Mouse (Mus musculus): Measurements from ENCODE around the gene Sprr2a3. TPM values are rescaled to one million over a fixed set of nuclear protein-coding genes. Genes with fewer than 3 reads are reported as not detected.
"Not testable (repeated sequence)": the region's sequence is repeated elsewhere in the genome, so short reads cannot be mapped to it uniquely, and the experiment has no call there.

Sprr2a3 gene
- polyA plus RNA-seq, 1 experiment from 2014 or later, result not detected

GRCm38 (mm10) chr3:92274018-92274417 is 11.2 kb upstream of the Sprr2a3 start:
- H3K36me3 ChIP-seq (replicated peaks); H3K4me2 ChIP-seq; H3K27ac ChIP-seq; H3K9me3 ChIP-seq; H3K4me3 ChIP-seq (replicated peaks); H3K4me1 ChIP-seq; ATAC-seq (ENCODE audit: low FRiP score); H3K27me3 ChIP-seq; H3K9ac ChIP-seq: not testable (repeated sequence)
- WGBS, result no CpG with 5 or more reads among the region's 1 CpGs

DNA sequence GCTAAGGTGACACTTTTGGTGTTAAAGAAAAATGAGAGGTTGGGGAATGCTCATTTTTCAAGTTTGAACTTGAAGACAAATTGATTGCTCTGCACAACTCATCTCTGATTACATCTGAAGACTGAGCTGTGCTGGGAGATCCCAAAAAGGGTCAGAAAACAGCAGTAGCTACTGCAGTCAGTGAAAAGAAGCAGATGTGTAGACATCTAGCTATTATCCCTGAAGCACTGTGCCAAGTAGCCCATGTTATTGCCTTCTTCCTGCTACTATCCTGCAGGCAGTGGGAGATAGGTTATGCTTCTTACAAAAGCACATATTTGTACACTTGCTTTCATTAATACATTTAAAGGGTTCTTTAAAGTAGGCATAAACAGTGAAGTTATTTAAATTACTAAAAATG is 5.6 kb upstream of the Sprr2a3 start:
- H3K9me3 ChIP-seq; H3K4me3 ChIP-seq (replicated peaks); H3K9ac ChIP-seq; ATAC-seq (ENCODE audit: low FRiP score); H3K4me1 ChIP-seq; H3K27me3 ChIP-seq; H3K4me2 ChIP-seq; H3K27ac ChIP-seq; H3K36me3 ChIP-seq (replicated peaks): not testable (repeated sequence)

DNA sequence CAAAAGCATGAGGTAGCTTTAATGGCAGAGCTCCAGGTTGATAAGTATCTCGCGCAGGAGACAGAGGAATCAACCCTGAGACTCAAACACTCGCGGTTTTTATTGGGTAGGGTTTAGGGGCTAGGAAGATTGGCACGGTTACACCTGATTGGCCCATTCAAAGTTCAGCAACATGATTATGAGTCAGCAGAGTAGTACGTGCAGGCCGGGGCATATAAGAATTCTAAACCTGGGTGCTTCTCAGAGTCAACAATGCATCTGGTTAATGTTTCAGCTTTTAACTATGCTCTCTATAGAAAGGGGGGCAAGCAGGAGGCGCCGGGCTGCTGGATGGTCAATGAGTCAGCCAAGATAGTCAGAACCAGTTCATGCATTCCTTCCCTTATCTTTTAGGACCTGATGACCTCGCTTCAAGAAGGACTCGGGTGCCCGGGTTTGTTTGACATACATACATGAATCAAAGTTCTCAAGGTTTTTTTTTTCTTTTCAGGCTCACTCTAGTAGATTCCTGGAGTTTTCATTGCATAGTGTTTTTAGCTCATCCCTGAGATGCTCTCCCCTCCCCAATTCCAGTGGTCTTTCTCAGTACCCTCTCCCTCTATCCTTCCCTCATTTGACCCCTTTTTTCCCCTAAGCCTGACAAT is 4.1 kb upstream of the Sprr2a3 start:
- not testable (repeated sequence) for ATAC-seq (ENCODE audit: low FRiP score); H3K36me3 ChIP-seq (replicated peaks)

GRCm38 (mm10) chr3:92288489-92288888 is 3.3 kb downstream of the Sprr2a3 start:
- not testable (repeated sequence) for H3K9me3 ChIP-seq; H3K4me1 ChIP-seq; ATAC-seq (ENCODE audit: low FRiP score); H3K9ac ChIP-seq; H3K36me3 ChIP-seq (replicated peaks); H3K27me3 ChIP-seq; H3K4me3 ChIP-seq (replicated peaks); H3K27ac ChIP-seq; H3K4me2 ChIP-seq
- WGBS, result 78% methylated on average over 3 of the region's 6 CpGs

More for the DNA sequence above, 4.1 kb upstream of the Sprr2a3 start:
- not testable (repeated sequence) for H3K27ac ChIP-seq; H3K4me2 ChIP-seq; H3K27me3 ChIP-seq; H3K9ac ChIP-seq; H3K9me3 ChIP-seq; H3K4me1 ChIP-seq; H3K4me3 ChIP-seq (replicated peaks)
- 94% methylated on average over 5 of the region's 12 CpGs for WGBS

- no peak overlapping the region for H3K9ac ChIP-seq
- no peaks in the 10 kb centered on the region for H3K36me3 ChIP-seq (replicated peaks)
- H3K27me3 ChIP-seq, result no peaks in the 10 kb centered on the region
- H3K9me3 ChIP-seq, result no peaks in the 10 kb centered on the region
- WGBS, result 97% methylated on average over 1 of the region's 1 CpGs
- H3K4me1 ChIP-seq, result no peaks in the 10 kb centered on the region
- no peak overlapping the region for H3K4me2 ChIP-seq
- ATAC-seq (ENCODE audit: low FRiP score), result no peak
- H3K27ac ChIP-seq, result no peak overlapping the region
- no peak overlapping the region for H3K4me3 ChIP-seq (replicated peaks)
Measured at GRCm38 (mm10) chr3:92307406-92307805, 22.2 kb downstream of the Sprr2a3 start.

- H3K4me1 ChIP-seq, result no peaks in the 10 kb centered on the region
- H3K4me3 ChIP-seq (replicated peaks), result no peak within 1 kb of the TSS
- ATAC-seq (ENCODE audit: low FRiP score), result no peak
- no peak within 1 kb of the TSS for H3K9ac ChIP-seq
- no peak within 1 kb of the TSS for H3K27ac ChIP-seq
- H3K9me3 ChIP-seq, result no peaks in the 10 kb centered on the region
- H3K4me2 ChIP-seq, result no peak within 1 kb of the TSS
- H3K36me3 ChIP-seq (replicated peaks), result no peaks in the 10 kb centered on the region
- 65% methylated on average over 2 of the region's 2 CpGs for WGBS
- H3K27me3 ChIP-seq, result no peaks in the 10 kb centered on the region
Measured at GRCm38 (mm10) chr3:92316320-92316719, 31.1 kb downstream of the Sprr2a3 start, which contains the start of gene Sprr2b. Sprr2b (plus strand) TSS chr3:92316620.

DNA sequence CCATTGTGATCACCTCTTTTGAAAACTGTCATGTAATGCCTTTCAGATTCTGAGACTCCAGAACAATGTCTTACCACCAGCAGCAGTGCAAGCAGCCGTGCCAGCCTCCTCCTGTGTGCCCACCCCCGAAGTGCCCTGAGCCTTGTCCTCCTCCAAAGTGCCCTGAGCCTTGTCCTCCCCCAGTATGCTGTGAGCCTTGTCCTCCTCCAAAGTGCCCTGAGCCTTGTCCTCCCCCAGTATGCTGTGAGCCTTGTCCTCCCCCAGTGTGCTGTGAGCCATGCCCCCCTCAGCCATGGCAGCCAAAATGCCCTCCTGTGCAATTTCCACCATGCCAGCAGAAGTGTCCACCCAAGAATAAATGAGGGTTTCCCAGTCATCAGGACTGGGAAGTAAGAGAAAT is 32.2 kb downstream of the Sprr2a3 start:
- Histone ChIP-seq H3K36me3 (replicated peaks) (no peaks in the 10 kb centered on the region), H3K9me3 (no peaks in the 10 kb centered on the region), H3K27ac (no peak overlapping the region), H3K27me3 (no peaks in the 10 kb centered on the region), H3K4me3 (replicated peaks) (no peak overlapping the region), H3K4me2 (no peak overlapping the region), H3K9ac (no peak overlapping the region), H3K4me1 (no peaks in the 10 kb centered on the region)
- 79% methylated on average over 2 of the region's 2 CpGs for WGBS
- no peak for ATAC-seq (ENCODE audit: low FRiP score)

DNA sequence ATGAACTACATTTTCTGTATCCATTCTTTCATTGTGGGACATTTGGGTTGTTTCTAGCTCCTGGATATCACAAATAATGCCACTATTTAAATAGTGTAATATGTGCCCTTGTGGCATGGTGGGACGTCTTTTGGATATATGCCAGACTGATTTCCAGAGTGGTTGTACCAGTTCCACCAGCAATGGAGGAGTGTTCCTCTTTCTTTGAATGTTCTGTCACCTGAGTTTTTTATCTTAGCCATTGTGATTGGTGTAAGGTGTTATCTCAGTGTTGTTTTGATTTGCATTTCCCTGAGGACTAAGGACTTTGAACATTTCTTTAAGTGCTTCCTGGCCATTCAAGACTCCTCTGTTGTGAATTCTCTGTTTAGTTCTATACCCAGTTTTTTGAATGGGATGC is 51.1 kb downstream of the Sprr2a3 start:
- WGBS, result 81% methylated on average over 1 of the region's 1 CpGs
- Histone ChIP-seq H3K4me3 (replicated peaks) (no peak overlapping the region), H3K9me3 (no peaks in the 10 kb centered on the region), H3K27me3 (no peaks in the 10 kb centered on the region), H3K9ac (no peak overlapping the region), H3K4me2 (no peak overlapping the region), H3K4me1 (no peaks in the 10 kb centered on the region), H3K36me3 (replicated peaks) (no peaks in the 10 kb centered on the region), H3K27ac (no peak overlapping the region)
- ATAC-seq (ENCODE audit: low FRiP score), result no peak

- Histone ChIP-seq H3K36me3 (replicated peaks) (no peaks in the 10 kb centered on the region), H3K9ac (no peak within 1 kb of the TSS), H3K4me3 (replicated peaks) (no peak within 1 kb of the TSS), H3K9me3 (no peaks in the 10 kb centered on the region), H3K4me1 (no peaks in the 10 kb centered on the region), H3K4me2 (no peak within 1 kb of the TSS), H3K27me3 (no peaks in the 10 kb centered on the region), H3K27ac (no peak within 1 kb of the TSS)
- WGBS, result 95% methylated on average over 5 of the region's 5 CpGs
- no peak for ATAC-seq (ENCODE audit: low FRiP score)
Measured at GRCm38 (mm10) chr3:92338840-92339239, 53.6 kb downstream of the Sprr2a3 start, which contains the start of gene Sprr2d. Sprr2d (plus strand) TSS chr3:92339140.

Other genes with a start within 250 kb of the Sprr2a3 start
- gene Lor, start 202.3 kb upstream of the Sprr2a3 start, polyA plus RNA-seq (2016; fragmentation: Nextera tagmentation; extraction: Ambion mirVana), result 1.6 TPM in 2 replicates
- gene Prr9, start 161.5 kb upstream of the Sprr2a3 start, polyA plus RNA-seq (2016; fragmentation: Nextera tagmentation; extraction: Ambion mirVana), result not detected in 2 replicates
- gene Lelp1, start 142.7 kb upstream of the Sprr2a3 start, polyA plus RNA-seq (2016; fragmentation: Nextera tagmentation; extraction: Ambion mirVana), result not detected in 2 replicates
- gene Sprr2a1, start 69.6 kb upstream of the Sprr2a3 start, polyA plus RNA-seq (2016; fragmentation: Nextera tagmentation; extraction: Ambion mirVana), result not detected in 2 replicates
- gene Sprr2a2, start 69.5 kb upstream of the Sprr2a3 start, polyA plus RNA-seq (2016; fragmentation: Nextera tagmentation; extraction: Ambion mirVana), result not detected in 2 replicates
- not detected in 2 replicates for gene Sprr2b, start 31.2 kb downstream of the Sprr2a3 start, polyA plus RNA-seq (2016; fragmentation: Nextera tagmentation; extraction: Ambion mirVana)
- gene Sprr2d, start 53.7 kb downstream of the Sprr2a3 start, polyA plus RNA-seq (2016; fragmentation: Nextera tagmentation; extraction: Ambion mirVana), result not detected in 2 replicates
- gene Sprr2e, start 66.7 kb downstream of the Sprr2a3 start, polyA plus RNA-seq (2016; fragmentation: Nextera tagmentation; extraction: Ambion mirVana), result not detected in 2 replicates
- not detected in 2 replicates for gene Sprr2f, start 79.8 kb downstream of the Sprr2a3 start, polyA plus RNA-seq (2016; fragmentation: Nextera tagmentation; extraction: Ambion mirVana)
- not detected in 2 replicates for gene Sprr2h, start 100.3 kb downstream of the Sprr2a3 start, polyA plus RNA-seq (2016; fragmentation: Nextera tagmentation; extraction: Ambion mirVana)
- gene Sprr2i, start 122.6 kb downstream of the Sprr2a3 start, polyA plus RNA-seq (2016; fragmentation: Nextera tagmentation; extraction: Ambion mirVana), result not detected in 2 replicates
- gene Sprr2j-ps, start 132.7 kb downstream of the Sprr2a3 start, polyA plus RNA-seq (2016; fragmentation: Nextera tagmentation; extraction: Ambion mirVana), result not detected in 2 replicates
- gene Gm9774, start 144.0 kb downstream of the Sprr2a3 start, polyA plus RNA-seq (2016; fragmentation: Nextera tagmentation; extraction: Ambion mirVana), result 6.6 and 9.4 TPM in 2 replicates
- not detected in 2 replicates for gene Sprr2k, start 147.2 kb downstream of the Sprr2a3 start, polyA plus RNA-seq (2016; fragmentation: Nextera tagmentation; extraction: Ambion mirVana)
- not detected in 2 replicates for gene Sprr1b, start 153.4 kb downstream of the Sprr2a3 start, polyA plus RNA-seq (2016; fragmentation: Nextera tagmentation; extraction: Ambion mirVana)
- gene Sprr3, start 173.3 kb downstream of the Sprr2a3 start, polyA plus RNA-seq (2016; fragmentation: Nextera tagmentation; extraction: Ambion mirVana), result not detected in 2 replicates
- not detected in 2 replicates for gene Sprr1a, start 200.5 kb downstream of the Sprr2a3 start, polyA plus RNA-seq (2016; fragmentation: Nextera tagmentation; extraction: Ambion mirVana)
- gene Sprr4, start 215.1 kb downstream of the Sprr2a3 start, polyA plus RNA-seq (2016; fragmentation: Nextera tagmentation; extraction: Ambion mirVana), result not detected in 2 replicates
- not detected in 2 replicates for gene 2310046K23Rik, start 249.1 kb downstream of the Sprr2a3 start, polyA plus RNA-seq (2016; fragmentation: Nextera tagmentation; extraction: Ambion mirVana)

All from forebrain, embryonic 12.5 days (tissue).